Mouse (Mus musculus) kidney, embryonic 16.5 days (tissue): ENCODE data around the gene Masp1. TPM values are rescaled to one million over a fixed set of nuclear protein-coding genes. Genes with fewer than 3 reads are reported as not detected.

Experiments used
- ATAC-seq: fragments of 200-750 bp; cut with Nextera tagmentation; 2 replicates; pipeline ENCODE4 v1.8.0; 2017; ENCODE audit warnings: moderate TSS enrichment; ENCODE audit not compliant: low FRiP score, low TSS enrichment
- H3K27ac ChIP-seq: fragments of 300-500 bp; sonication (generic); 2 replicates; pipeline ENCODE4 v1.5.1; 2014; ENCODE audit warnings: low read length
- H3K27me3 ChIP-seq: fragments of 300-500 bp; sonication (generic); 2 replicates; pipeline ENCODE4 v1.6.1; 2014; ENCODE audit warnings: low read length, control low read depth, mixed read lengths; ENCODE audit not compliant: insufficient read depth
- H3K36me3 ChIP-seq: fragments of 300-500 bp; sonication (generic); 2 replicates; pipeline ENCODE4 v1.6.1; 2014; ENCODE audit warnings: low read length, control low read depth, mixed read lengths; ENCODE audit not compliant: insufficient read depth
- H3K4me1 ChIP-seq: fragments of 300-500 bp; sonication (generic); 2 replicates; pipeline ENCODE4 v1.6.1; 2014; ENCODE audit warnings: low read length, control low read depth, mixed read lengths; ENCODE audit not compliant: insufficient read depth
- H3K4me2 ChIP-seq: fragments of 300-500 bp; sonication (generic); replicated peaks from 2 replicates; pipeline ENCODE4 v1.6.1; 2014; ENCODE audit warnings: low read depth, low read length
- H3K4me3 ChIP-seq: fragments of 300-500 bp; sonication (generic); 2 replicates; pipeline ENCODE4 v1.5.1; 2014; ENCODE audit warnings: mild to moderate bottlenecking, low read length
- H3K9ac ChIP-seq: fragments of 300-500 bp; sonication (generic); replicated peaks from 2 replicates; pipeline ENCODE4 v1.6.1; 2014; ENCODE audit warnings: low read length
- H3K9me3 ChIP-seq: fragments of 300-500 bp; sonication (generic); 2 replicates; pipeline ENCODE4 v1.6.1; 2016; ENCODE audit warnings: low read length, control low read depth
- WGBS: fragments of 180-500 bp; shearing (Covaris S2); extraction: QIAGEN DNeasy Blood & Tissue Kit; methylation state at CpG from one replicate; pipeline ENCODE4 v1.1.7; 2014; 5-methylcytosine and 5-hydroxymethylcytosine counted together
- polyA plus RNA-seq: library from polyadenylated mRNA; unstranded; fragments of >200 nt; fragmentation: Nextera tagmentation; extraction: Ambion mirVana; gene quantifications from 2 replicates; pipeline ENCODE4 v1.2.1, GENCODE M21; 2015

The Masp1 gene
- polyA plus RNA-seq, 1 experiment from 2014 or later, result 8.0 TPM

- ATAC-seq, result no peak
- Histone ChIP-seq H3K4me2 (no peak overlapping the region), H3K9ac (no peak overlapping the region), H3K36me3 (no peaks in the 10 kb centered on the region), H3K4me3 (no peak overlapping the region), H3K27ac (no peak overlapping the region), H3K27me3 (no peaks in the 10 kb centered on the region), H3K4me1 (no peaks in the 10 kb centered on the region), H3K9me3 (no peaks in the 10 kb centered on the region)
Observed at GRCm38 (mm10) chr16:23476598-23476997, 44.0 kb downstream of the Masp1 start.

- H3K9me3 ChIP-seq, result no peaks in the 10 kb centered on the region
- H3K27ac ChIP-seq, result no peak overlapping the region
- no peaks in the 10 kb centered on the region for H3K36me3 ChIP-seq
- no peak overlapping the region for H3K9ac ChIP-seq
- 86% methylated on average over 4 of the region's 4 CpGs for WGBS
- H3K4me3 ChIP-seq, result no peak overlapping the region
- no peak for ATAC-seq
- no peak overlapping the region for H3K4me2 ChIP-seq
- no peaks in the 10 kb centered on the region for H3K27me3 ChIP-seq
- H3K4me1 ChIP-seq, result no peaks in the 10 kb centered on the region
Observed at GRCm38 (mm10) chr16:23475651-23476050, 45.0 kb downstream of the Masp1 start.

- no peak for ATAC-seq
- Histone ChIP-seq H3K4me2 (no peak overlapping the region), H3K4me1 (no peaks in the 10 kb centered on the region), H3K36me3 (no peaks in the 10 kb centered on the region), H3K27me3 (no peaks in the 10 kb centered on the region), H3K9me3 (no peaks in the 10 kb centered on the region), H3K9ac (no peak overlapping the region), H3K4me3 (no peak overlapping the region), H3K27ac (no peak overlapping the region)
- WGBS, result 41% methylated on average over 3 of the region's 3 CpGs
Observed at GRCm38 (mm10) chr16:23472046-23472445, 48.6 kb downstream of the Masp1 start.

GRCm38 (mm10) chr16:23471551-23471950 is 49.1 kb downstream of the Masp1 start:
- no peak overlapping the region for H3K4me2 ChIP-seq
- H3K27ac ChIP-seq, result no peak overlapping the region
- no peaks in the 10 kb centered on the region for H3K4me1 ChIP-seq
- no peaks in the 10 kb centered on the region for H3K27me3 ChIP-seq
- ATAC-seq, result no peak
- H3K9me3 ChIP-seq, result no peaks in the 10 kb centered on the region
- no peaks in the 10 kb centered on the region for H3K36me3 ChIP-seq
- no peak overlapping the region for H3K4me3 ChIP-seq
- WGBS, result 97% methylated on average over 6 of the region's 6 CpGs
- no peak overlapping the region for H3K9ac ChIP-seq

- Histone ChIP-seq H3K27ac (no peak overlapping the region), H3K27me3 (no peaks in the 10 kb centered on the region), H3K9ac (no peak overlapping the region), H3K36me3 (no peaks in the 10 kb centered on the region), H3K9me3 (no peaks in the 10 kb centered on the region), H3K4me1 (no peaks in the 10 kb centered on the region), H3K4me2 (no peak overlapping the region), H3K4me3 (no peak overlapping the region)
- no peak for ATAC-seq
- WGBS, result 85% methylated on average over 4 of the region's 4 CpGs
Observed at GRCm38 (mm10) chr16:23463671-23464347, 56.8 kb downstream of the Masp1 start.

- no peak overlapping the region for H3K27ac ChIP-seq
- no peak for ATAC-seq
- H3K36me3 ChIP-seq, result no peaks in the 10 kb centered on the region
- no peaks in the 10 kb centered on the region for H3K9me3 ChIP-seq
- H3K4me1 ChIP-seq, result no peaks in the 10 kb centered on the region
- H3K4me2 ChIP-seq, result no peak overlapping the region
- no peak overlapping the region for H3K4me3 ChIP-seq
- H3K9ac ChIP-seq, result no peak overlapping the region
- H3K27me3 ChIP-seq, result no peaks in the 10 kb centered on the region
- 43% methylated on average over 7 of the region's 7 CpGs for WGBS
Observed at GRCm38 (mm10) chr16:23458906-23459588, 61.6 kb downstream of the Masp1 start.

- Histone ChIP-seq H3K36me3 (no peaks in the 10 kb centered on the region), H3K4me3 (no peak overlapping the region), H3K9ac (no peak overlapping the region), H3K4me1 (no peaks in the 10 kb centered on the region), H3K9me3 (no peaks in the 10 kb centered on the region), H3K27me3 (no peaks in the 10 kb centered on the region), H3K4me2 (no peak overlapping the region), H3K27ac (no peak overlapping the region)
- ATAC-seq, result no peak
- WGBS, result 92% methylated on average over 5 of the region's 5 CpGs
Observed at GRCm38 (mm10) chr16:23457338-23457737, 63.3 kb downstream of the Masp1 start.

- ATAC-seq, result no peak
- Histone ChIP-seq H3K27me3 (no peaks in the 10 kb centered on the region), H3K9ac (no peak overlapping the region), H3K9me3 (no peaks in the 10 kb centered on the region), H3K4me1 (no peaks in the 10 kb centered on the region), H3K27ac (no peak overlapping the region), H3K4me2 (no peak overlapping the region), H3K4me3 (no peak overlapping the region), H3K36me3 (no peaks in the 10 kb centered on the region)
- 70% methylated on average over 3 of the region's 3 CpGs for WGBS
Observed at GRCm38 (mm10) chr16:23456534-23456933, 64.1 kb downstream of the Masp1 start.

- Histone ChIP-seq H3K27ac (no peak overlapping the region), H3K9ac (no peak overlapping the region), H3K4me2 (no peak overlapping the region), H3K4me1 (no peaks in the 10 kb centered on the region), H3K4me3 (no peak overlapping the region), H3K9me3 (no peaks in the 10 kb centered on the region), H3K27me3 (no peaks in the 10 kb centered on the region), H3K36me3 (no peaks in the 10 kb centered on the region)
- 78% methylated on average over 6 of the region's 6 CpGs for WGBS
- ATAC-seq, result no peak
Observed at GRCm38 (mm10) chr16:23454376-23454775, 66.2 kb downstream of the Masp1 start.

GRCm38 (mm10) chr16:23452476-23452875 is 68.1 kb downstream of the Masp1 start:
- Histone ChIP-seq H3K4me2 (no peak overlapping the region), H3K4me3 (no peak overlapping the region), H3K9ac (no peak overlapping the region), H3K27ac (no peak overlapping the region), H3K9me3 (no peaks in the 10 kb centered on the region), H3K4me1 (no peaks in the 10 kb centered on the region), H3K27me3 (no peaks in the 10 kb centered on the region), H3K36me3 (no peaks in the 10 kb centered on the region)
- 22% methylated on average over 3 of the region's 3 CpGs for WGBS
- ATAC-seq, result peak; percentile 57
